Mouse (Mus musculus) gastrocnemius, postnatal 25 days (tissue): ENCODE measurements at regions not wholly inside any gene's neighbourhood (a gene's known extent, or its start where the extent isn't known, plus 50 kb on each side); places are given as distances from the start of the nearest gene placed in this dataset.
"Not testable (repeated sequence)": the region's sequence is repeated elsewhere in the genome, so short reads cannot be mapped to it uniquely, and the experiment has no call there.

ENCODE experiments used
- DNase-seq: peaks from one replicate; pipeline ENCODE4 v3.0.0; 2022

GRCm38 (mm10) chr12:21784403-21784802 lies 367.0 kb upstream of the Ywhaq start:
- DNase-seq: peak; percentile 18

- not testable (repeated sequence) for DNase-seq
Observed at GRCm38 (mm10) chr12:21778717-21779116, 361.3 kb upstream of the Ywhaq start.

- not testable (repeated sequence) for DNase-seq
Observed at GRCm38 (mm10) chr12:21778308-21778707, 360.9 kb upstream of the Ywhaq start.

GRCm38 (mm10) chr12:21767717-21768116 lies 350.3 kb upstream of the Ywhaq start:
- not testable (repeated sequence) for DNase-seq
